Mouse (Mus musculus): ENCODE data around the gene Tars2.
"Not testable (repeated sequence)": the region's sequence is repeated elsewhere in the genome, so short reads cannot be mapped to it uniquely, and the experiment has no call there.

Gene Tars2

DNA sequence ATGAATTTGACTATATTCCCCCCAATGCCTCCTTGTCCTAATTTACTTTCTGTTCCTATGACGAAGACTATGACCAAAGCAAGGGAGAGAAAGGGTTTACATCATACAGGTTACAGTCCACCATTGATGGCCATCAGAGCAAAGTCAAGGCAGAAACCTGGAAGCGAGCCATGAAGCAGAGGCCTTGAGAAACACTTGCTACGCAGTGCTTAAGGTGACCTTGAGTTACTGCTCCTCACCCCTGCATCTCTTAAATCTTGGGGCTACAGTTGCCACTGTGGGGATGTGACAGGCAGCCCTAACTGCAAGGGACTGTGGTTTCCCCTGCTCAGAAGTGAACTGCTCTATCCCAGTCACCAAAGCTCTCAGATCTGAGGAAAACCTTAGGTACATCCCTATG, 56.7 kb downstream of the Tars2 start:
- in situ Hi-C loops (cut with MboI; ENCODE audit: low pct_unique_long_range_greater_than_20kb in 1 of 2, low sequenced_read_pairs in 2 of 2, unreplicated experiment in 1 of 2): loop anchor here in 1 of 2 experiments (25.0 kb wide), 1 partner anchor 191 kb away; no protein-coding TSS in a partner anchor

DNA sequence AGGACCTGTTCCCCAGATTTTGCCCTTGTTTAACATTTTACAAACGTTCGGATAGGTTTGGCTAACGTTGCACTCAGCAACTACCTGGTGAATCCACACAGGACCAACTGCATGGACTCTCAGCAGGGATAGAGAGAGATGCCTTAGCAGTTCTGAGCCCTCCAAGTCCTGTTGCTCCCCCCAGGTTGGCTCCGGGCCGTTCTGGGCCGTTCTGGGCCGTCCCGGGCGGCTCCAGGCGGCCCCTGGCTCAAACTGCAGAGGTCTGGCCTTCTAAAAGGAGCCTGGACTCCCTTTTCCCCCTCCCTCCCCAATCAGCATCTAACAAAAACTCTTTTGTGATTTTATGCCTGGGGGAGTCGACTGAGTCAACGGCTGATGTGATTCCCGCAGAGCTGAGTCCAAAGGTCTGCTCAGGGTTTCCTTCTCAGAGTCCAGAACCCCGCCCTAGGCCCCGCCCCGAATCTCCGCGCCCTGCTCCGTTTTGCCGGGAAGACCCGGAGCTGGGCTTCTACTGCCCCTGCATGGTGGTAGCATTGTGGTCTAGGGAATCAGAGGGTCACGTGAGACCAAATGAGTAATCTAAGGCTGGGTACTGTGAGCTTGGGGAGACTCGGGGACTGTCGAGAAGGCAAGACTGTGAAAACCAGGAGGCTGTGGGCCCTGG, 58.0 kb downstream of the Tars2 start:
- in situ Hi-C loops (cut with MboI; ENCODE audit: low pct_unique_long_range_greater_than_20kb in 1 of 2, low sequenced_read_pairs in 2 of 2, unreplicated experiment in 1 of 2): loop anchor here in 1 of 2 experiments (25.0 kb wide), 1 partner anchor 190 kb away; no protein-coding TSS in a partner anchor

DNA sequence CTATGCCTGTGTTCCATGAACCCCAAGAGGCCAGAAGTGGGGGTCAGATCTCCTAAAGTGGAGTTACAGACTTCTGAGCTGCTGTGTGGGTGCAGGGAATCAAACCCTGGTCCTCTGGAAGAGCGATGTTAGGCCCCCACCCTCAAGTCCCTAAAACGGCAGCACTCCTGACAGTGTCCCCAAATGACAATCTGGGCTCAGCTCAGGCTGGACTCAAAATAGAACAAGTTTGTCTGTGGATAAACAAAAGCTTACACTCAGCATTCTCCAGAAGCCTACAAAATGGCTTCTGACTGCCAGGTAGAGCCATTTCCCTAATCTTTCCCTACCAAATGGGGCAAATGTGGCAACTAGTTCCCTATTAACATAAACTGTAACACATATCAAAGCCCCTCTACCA, 58.9 kb downstream of the Tars2 start:
- in situ Hi-C loops (cut with MboI; ENCODE audit: low pct_unique_long_range_greater_than_20kb in 1 of 2, low sequenced_read_pairs in 2 of 2, unreplicated experiment in 1 of 2): loop anchor here in 1 of 2 experiments (25.0 kb wide), 1 partner anchor 189 kb away; no protein-coding TSS in a partner anchor

DNA sequence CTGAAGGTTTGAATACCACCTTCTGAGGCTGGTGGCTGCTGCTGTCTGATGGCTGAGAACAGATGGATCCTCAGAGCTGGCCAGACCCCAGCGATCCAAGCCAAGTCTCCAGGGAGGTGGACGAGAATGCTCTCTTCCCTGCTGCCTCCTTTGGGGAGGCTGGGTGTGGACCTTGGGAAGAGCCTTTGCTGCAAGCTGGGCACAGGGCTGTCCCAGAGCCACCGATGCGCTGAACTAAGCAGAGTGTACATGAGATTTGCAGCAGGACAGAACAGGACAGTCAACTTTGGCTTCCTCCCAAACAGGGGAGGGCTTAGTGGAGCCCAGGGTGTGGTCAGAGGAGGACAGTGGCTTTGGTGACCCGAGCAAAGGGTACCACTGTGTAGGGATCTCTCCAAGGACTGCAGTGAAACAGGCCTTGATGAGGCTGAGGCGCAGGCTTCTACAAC, 59.7 kb downstream of the Tars2 start:
- in situ Hi-C loops (cut with MboI; ENCODE audit: low pct_unique_long_range_greater_than_20kb in 1 of 2, low sequenced_read_pairs in 2 of 2, unreplicated experiment in 1 of 2): loop anchor here in 1 of 2 experiments (25.0 kb wide), 1 partner anchor 188 kb away; no protein-coding TSS in a partner anchor

DNA sequence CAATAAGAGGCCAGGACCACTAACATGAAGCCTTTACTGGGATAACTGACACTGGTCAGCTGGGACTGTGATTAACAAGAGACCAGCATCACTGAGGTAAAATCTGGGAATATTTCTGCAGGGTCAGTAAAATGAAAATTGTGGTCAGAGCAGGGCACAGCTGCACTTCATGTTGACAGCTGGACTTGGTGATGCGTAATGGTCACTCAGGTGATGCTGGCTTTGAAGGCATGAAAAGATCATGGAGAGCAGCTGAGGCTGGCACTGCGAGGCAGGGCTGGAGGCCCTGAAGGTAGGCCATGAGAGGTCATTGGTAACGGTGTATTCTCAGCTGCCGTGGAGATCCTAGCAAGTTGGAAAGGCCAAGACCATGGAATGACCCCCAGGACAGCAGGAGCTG, 61.7 kb downstream of the Tars2 start:
- in situ Hi-C loops (cut with MboI; ENCODE audit: low pct_unique_long_range_greater_than_20kb in 1 of 2, low sequenced_read_pairs in 2 of 2, unreplicated experiment in 1 of 2): no loop called here

DNA sequence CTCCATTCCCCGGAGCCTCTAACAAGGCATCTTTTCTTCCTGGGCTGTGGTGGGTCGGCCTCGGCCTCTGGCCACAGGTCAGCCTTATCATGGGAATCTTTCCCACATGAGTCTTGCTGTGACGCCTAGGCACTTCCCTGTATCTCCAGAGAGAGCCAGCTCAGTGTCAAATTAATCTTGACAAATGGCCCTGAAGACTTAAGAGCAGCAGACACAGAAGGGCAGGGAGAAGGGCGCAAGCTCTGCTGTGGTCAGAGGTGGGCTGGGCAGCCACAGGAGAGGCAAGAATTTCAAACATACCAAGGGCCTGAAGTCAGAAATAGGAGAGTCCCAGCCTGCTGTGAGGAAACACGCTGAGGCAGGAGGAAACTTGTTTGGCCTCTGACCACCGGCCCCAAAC, 63.6 kb downstream of the Tars2 start:
- in situ Hi-C loops (cut with MboI; ENCODE audit: low pct_unique_long_range_greater_than_20kb in 1 of 2, low sequenced_read_pairs in 2 of 2, unreplicated experiment in 1 of 2): no loop called here

DNA sequence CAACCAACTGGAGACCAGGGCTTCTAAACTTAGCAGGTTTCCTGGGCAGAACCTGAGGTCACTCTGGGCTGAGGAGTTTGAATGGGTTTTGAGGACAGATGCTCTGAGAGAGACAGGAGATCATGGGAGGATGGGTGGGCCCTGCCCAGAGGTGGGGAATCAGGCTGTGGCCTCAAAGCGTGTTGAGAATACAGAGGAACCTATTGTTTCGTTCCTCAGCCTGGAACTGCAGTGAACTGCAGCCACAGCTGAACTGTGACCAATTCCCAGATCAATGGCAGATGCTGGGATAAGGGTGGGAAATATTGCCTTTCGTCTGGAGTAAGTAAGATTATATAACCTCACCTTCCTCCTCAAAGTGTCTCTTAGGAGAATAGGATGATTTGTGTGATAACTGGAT, 64.2 kb downstream of the Tars2 start:
- in situ Hi-C loops (cut with MboI; ENCODE audit: low pct_unique_long_range_greater_than_20kb in 1 of 2, low sequenced_read_pairs in 2 of 2, unreplicated experiment in 1 of 2): no loop called here

DNA sequence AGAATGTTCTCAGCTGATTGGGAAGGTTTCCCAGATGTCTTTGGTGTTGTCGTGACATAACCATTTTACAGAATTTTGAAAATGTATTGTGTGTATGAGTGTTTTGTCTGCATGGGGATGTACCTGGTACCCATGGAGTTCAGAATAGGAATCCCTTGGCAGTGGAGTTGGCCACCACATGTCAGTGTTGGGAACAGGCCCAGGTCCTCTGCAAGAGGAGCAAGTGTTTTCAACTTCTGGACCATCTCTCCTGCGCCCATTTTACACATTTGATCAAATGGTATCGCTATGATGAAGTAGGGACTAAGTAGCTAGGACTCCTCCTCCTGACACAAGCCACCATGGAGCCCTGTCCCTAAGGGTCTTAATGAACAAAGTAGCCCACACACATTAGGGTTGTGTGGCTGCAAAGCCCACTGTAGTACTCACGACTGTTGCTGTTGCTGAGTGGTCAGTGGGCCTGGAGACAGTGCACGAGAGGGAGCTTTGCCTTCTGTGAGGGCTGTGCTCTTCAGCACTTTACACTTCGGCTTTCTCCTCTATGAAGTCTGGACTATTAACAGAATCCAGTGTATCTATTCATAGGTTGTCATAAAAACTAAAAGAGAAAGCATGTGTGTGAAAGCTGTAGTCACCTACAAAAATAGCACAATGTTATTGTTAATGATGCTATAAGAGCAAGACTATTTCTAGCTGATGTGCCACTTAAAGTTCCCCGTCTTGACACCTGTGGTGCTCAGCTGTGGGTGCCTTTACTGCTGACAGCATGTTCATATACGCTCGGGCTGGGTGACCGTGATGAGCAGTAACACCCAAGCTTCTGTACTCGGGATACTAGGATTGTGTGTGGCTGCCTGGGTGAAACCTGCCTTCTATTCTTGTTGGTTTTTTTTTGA, 65.0 kb downstream of the Tars2 start:
- in situ Hi-C loops (cut with MboI; ENCODE audit: low pct_unique_long_range_greater_than_20kb in 1 of 2, low sequenced_read_pairs in 2 of 2, unreplicated experiment in 1 of 2): no loop called here

DNA sequence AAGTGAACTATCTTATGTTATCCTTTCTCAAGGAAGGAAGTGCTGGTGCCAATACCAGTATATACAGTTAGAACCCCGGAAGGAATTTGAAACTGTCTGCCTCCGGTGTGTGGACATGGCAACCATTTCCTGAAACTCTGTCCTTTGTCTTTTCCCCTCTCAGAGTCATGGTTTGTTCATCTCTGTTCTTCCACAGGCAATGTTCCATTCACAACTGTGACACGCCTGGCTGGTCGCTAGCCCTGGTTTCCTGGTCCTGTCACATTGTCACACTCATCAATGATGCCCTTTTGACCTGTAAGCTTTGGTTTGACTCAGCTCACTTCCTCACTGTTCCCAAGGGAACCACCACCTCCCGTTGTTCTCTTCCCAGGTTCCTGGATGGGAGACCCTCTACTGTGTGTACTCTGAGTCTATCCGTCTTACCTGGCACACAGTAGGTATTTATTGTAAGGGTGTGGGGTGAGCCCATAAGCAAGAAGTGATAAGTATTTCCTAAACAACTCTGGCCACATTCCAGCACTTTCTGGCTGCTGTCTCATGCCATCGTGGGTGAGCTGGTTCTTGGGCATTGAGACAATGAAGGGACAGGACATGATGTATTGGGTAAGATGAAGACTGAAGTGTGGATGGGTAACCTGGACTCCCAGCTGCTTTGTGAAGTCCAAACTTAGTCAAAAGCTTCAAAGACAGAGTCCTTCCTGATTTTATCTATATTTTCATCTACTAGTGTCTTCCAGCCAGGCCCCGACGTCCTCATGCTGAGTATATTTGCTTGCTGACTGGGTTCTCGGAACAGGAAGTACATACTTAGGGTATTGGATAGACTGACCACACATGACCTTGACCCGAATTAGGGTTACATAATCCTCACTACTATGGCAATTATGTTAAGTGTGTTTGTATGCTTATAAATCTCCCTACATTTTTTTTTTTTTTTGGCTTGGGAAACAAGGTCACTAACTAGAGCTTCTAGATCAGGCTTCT, 65.9 kb downstream of the Tars2 start:
- in situ Hi-C loops (cut with MboI; ENCODE audit: low pct_unique_long_range_greater_than_20kb in 1 of 2, low sequenced_read_pairs in 2 of 2, unreplicated experiment in 1 of 2): no loop called here

DNA sequence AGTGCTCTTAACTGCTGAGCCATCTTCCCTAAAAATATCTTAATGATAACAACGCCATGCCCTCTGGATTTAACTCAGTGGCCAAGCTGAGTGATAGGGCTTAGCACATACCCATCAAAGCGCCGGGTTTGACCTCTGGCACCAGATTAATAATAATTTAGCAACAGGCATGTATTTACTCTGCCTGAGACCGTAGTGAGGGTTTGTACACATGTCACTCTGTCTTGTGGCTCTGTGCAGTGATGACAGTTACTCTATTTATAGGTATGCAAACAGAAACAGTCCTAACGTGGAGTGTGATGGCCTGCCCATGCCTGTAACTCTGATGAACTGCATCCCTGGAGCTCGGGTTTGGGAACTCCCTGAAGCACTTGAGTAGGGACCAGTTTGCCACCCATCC, 67.3 kb downstream of the Tars2 start:
- in situ Hi-C loops (cut with MboI; ENCODE audit: low pct_unique_long_range_greater_than_20kb in 1 of 2, low sequenced_read_pairs in 2 of 2, unreplicated experiment in 1 of 2): no loop called here

DNA sequence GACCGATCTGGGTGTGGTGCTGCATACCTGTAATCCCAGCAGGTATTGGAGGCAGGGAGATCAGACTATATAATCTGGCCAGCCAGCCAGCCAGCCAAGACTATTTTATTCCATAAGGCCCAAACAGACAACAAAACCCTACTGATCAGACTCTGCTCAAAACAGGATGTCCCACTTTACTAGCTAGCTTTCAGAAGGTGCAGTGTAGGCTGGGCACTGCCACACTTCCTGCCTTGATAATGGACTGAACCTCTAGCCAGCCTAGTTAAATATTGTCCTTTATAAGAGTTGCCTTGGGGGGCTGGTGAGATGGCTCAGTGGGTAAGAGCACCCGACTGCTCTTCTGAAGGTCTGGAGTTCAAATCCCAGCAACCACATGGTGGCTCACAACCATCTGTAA, 69.5 kb downstream of the Tars2 start:
- in situ Hi-C loops (cut with MboI; ENCODE audit: low pct_unique_long_range_greater_than_20kb in 1 of 2, low sequenced_read_pairs in 2 of 2, unreplicated experiment in 1 of 2): not testable (repeated sequence)

Data from mouse embryonic stem cell (cell line).